Mouse (Mus musculus) liver, embryonic 15.5 days (tissue): ENCODE results near the gene Olfr1222. TPM values are rescaled to one million over a fixed set of nuclear protein-coding genes. Genes with fewer than 3 reads are reported as not detected.

ENCODE experiments used
- polyA plus RNA-seq: library from polyadenylated mRNA; unstranded; fragments of >200 nt; fragmentation: Nextera tagmentation; extraction: Ambion mirVana; gene quantifications from 2 replicates; pipeline ENCODE4 v1.2.1, GENCODE M21; 2015

The Olfr1222 gene
- polyA plus RNA-seq, 1 experiment from 2014 or later: not detected

Other genes starting within 250 kb of the Olfr1222 start
- not detected in 2 replicates for gene Olfr1208, start 230.7 kb downstream of the Olfr1222 start, polyA plus RNA-seq
- gene Olfr1209, start 217.9 kb downstream of the Olfr1222 start, polyA plus RNA-seq: not detected in 2 replicates
- not detected in 2 replicates for gene Olfr1211, start 194.9 kb downstream of the Olfr1222 start, polyA plus RNA-seq
- gene Olfr1212, start 179.1 kb downstream of the Olfr1222 start, polyA plus RNA-seq: not detected in 2 replicates
- gene Gm13762, start 152.8 kb downstream of the Olfr1222 start, polyA plus RNA-seq: not detected in 2 replicates
- not detected in 2 replicates for gene Olfr1214, start 140.4 kb downstream of the Olfr1222 start, polyA plus RNA-seq
- gene Olfr1215, start 126.1 kb downstream of the Olfr1222 start, polyA plus RNA-seq: not detected in 2 replicates
- not detected in 2 replicates for gene Olfr1216, start 114.7 kb downstream of the Olfr1222 start, polyA plus RNA-seq
- not detected in 2 replicates for gene Olfr1217, start 101.0 kb downstream of the Olfr1222 start, polyA plus RNA-seq
- not detected in 2 replicates for gene Olfr1218, start 71.9 kb downstream of the Olfr1222 start, polyA plus RNA-seq
- not detected in 2 replicates for gene Olfr1219, start 49.5 kb downstream of the Olfr1222 start, polyA plus RNA-seq
- gene Olfr1220, start 26.2 kb downstream of the Olfr1222 start, polyA plus RNA-seq: not detected in 2 replicates
- not detected in 2 replicates for gene Olfr1221, start 15.8 kb downstream of the Olfr1222 start, polyA plus RNA-seq
- not detected in 2 replicates for gene Olfr1223, start 18.5 kb upstream of the Olfr1222 start, polyA plus RNA-seq
- not detected in 2 replicates for gene Olfr1224-ps1, start 31.0 kb upstream of the Olfr1222 start, polyA plus RNA-seq
- not detected in 2 replicates for gene Olfr1225, start 41.6 kb upstream of the Olfr1222 start, polyA plus RNA-seq
- gene Olfr1226, start 67.0 kb upstream of the Olfr1222 start, polyA plus RNA-seq: not detected in 2 replicates
- gene Olfr1228, start 121.0 kb upstream of the Olfr1222 start, polyA plus RNA-seq: not detected in 2 replicates
- not detected in 2 replicates for gene Olfr1229, start 155.0 kb upstream of the Olfr1222 start, polyA plus RNA-seq
- gene Olfr1230, start 164.2 kb upstream of the Olfr1222 start, polyA plus RNA-seq: not detected in 2 replicates
- not detected in 2 replicates for gene Olfr1231, start 174.0 kb upstream of the Olfr1222 start, polyA plus RNA-seq
- gene Olfr1232, start 196.6 kb upstream of the Olfr1222 start, polyA plus RNA-seq: not detected in 2 replicates
- gene Olfr1233, start 209.3 kb upstream of the Olfr1222 start, polyA plus RNA-seq: not detected in 2 replicates
- gene Olfr1234, start 231.8 kb upstream of the Olfr1222 start, polyA plus RNA-seq: not detected in 2 replicates